Mouse (Mus musculus): ENCODE results near the gene Dusp1. TPM values are rescaled to one million over a fixed set of nuclear protein-coding genes. Genes with fewer than 3 reads are reported as not detected.

Gene Dusp1
- polyA plus RNA-seq, 1 experiment = 75.0 TPM

DNA sequence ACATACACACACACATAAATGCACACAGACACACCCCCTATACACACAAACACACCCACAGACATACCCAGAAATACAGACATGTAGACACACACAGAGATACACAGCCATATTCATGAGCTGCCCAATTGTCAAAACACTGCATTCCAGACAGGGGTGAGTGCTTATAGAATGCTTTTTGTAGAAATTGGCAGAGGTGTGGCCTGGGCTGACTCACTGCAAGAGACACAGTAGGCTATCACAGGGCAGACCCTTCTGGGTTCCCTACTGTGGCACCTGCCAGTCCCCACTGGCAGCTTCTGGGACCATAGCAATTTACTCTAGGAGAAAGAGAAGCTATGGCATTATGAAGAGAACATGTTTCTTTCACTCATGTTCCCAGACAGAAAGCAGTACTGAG is 37.6 kb downstream of the Dusp1 start:
- peak; percentile 13 for DNase-seq (ENCODE audit: low spot score)

DNA sequence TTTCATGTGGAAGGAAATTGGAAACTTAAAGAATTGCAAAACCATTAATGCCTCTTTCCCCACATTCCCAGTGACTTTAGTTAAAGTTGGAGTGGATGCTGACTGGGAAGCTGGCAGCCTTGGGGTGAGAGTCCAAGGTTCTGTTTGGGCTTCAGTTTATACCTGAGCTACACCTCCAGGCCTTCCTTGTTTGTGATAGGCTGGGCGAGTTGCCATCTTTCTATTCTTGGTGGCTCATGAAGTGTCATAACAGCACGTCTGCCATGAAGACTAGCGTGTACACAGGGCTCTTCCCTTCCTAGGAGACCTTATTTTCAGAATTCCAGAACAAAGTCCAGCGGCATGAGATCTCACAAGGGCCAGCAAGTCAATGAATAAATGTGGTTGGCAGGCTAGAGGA is 39.2 kb downstream of the Dusp1 start:
- DNase-seq (ENCODE audit: low spot score) = peak; percentile 15

DNA sequence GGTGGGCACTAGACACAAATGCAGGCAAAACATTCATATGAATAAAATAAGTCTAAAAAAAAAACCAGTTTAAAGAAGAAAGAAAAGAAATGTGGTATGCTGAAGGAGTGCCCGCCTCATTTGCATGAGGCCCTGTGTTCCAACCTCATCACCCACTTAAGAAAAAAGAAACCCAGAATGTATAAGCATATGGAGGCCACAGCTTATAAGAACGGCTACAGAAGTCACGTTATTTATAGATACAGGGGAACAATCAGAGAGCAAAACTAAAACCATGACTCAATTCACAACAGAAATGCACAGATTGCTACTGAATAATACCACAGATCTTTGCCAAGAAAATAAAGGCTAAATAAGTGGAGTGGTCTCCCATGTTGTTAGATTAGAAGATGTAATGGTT is 43.6 kb downstream of the Dusp1 start:
- DNase-seq (ENCODE audit: low spot score) = no peak

DNA sequence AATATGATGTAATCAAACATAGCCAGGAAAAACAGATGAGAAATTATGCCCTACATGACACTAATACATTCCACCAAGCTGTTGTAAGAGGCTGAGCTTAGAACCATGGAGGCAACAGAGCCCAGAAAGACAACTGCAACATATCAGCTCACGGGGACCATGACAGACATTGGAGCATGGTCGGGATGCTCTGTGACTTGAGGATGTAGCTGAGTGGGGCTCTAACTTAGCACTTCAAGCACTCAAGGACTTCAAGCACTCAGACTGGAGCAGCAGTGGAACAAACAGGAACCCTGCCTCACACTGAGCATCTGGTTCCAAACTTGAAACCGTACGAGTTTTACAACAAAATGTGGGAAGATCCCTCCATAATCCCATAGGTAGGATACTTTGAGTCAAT is 46.3 kb downstream of the Dusp1 start:
- peak; percentile 1 for DNase-seq (ENCODE audit: low spot score)

DNA sequence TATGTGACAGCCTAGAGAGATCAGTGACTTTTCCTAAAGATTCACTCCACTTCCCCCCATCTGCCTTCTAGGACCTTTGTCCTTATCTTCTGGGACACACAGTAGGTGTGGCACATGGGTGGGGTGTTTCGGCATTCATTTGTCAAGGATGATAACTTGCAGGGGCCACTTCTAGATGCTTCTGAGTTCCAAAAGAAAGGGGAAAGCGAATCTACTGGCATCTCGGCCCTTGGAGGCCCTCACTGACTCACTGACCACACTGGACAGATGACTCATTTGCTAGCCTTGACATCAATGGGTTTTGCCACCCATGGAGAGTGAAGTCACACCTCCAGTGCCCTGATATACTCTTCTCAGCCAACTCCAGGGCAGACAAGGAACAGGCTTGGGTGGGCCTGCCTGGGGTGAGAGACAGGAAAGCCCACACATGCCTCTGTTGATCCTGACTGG is 47.3 kb downstream of the Dusp1 start:
- DNase-seq (ENCODE audit: low spot score) = peak; percentile 14

DNA sequence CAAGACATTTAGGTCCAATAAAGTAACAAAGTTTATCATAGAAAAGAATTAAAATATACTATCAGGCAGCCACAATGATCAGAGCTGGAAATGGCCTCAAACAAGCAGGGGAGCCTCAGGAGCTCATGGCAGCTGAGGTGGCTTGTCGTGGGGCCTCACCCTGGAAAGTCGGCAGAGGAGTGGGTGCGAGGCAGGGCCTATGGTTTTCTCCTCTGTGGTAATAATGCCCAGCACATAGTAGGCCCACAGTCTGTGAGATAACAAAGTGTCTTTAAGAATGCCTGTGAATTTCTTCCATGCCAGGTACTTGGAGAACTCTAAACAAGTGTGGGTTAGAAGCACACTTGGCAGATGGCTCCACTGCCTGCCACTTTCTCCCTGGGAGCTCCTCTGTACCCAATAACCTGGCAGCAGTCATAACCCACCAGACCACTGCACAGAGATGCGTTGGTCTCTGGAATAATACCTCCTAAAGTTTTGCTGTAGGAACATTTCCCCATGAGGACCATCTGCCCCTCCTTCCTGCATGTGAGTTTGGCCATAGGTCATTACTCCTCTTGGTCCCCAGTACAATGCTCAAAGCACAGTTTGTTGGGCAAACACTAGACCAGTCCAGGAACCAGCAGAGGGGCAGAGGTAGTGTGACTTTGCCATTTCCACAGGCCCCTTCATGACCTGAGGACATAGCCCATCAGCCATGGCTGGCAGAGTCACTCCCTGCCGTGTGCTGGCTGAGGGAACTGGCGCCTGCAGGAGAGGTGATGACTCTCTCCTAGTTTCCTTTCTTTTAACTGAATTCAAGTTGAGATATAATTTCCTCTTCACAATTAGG is 48.3 kb downstream of the Dusp1 start:
- DNase-seq (ENCODE audit: low spot score) = no peak

DNA sequence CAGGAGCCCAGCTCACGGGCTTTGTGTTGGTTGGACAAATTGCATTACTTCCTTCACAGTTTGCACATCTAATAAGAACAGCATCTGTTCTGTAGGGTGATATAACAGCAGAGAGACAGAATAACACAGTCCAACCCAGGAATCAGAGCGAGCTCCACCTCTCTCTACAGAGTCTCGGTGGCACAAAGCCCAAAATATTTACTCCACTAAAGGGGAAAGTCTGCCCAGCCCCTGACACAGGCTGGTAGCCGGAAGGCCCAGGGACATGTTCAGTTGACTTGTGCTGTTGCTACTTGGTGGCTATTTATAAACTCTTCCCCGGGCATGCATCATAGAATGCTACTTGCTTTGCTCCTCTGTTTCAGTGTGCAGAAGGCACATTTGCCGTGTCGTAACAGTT is 49.0 kb downstream of the Dusp1 start:
- DNase-seq (ENCODE audit: low spot score) = no peak

DNA sequence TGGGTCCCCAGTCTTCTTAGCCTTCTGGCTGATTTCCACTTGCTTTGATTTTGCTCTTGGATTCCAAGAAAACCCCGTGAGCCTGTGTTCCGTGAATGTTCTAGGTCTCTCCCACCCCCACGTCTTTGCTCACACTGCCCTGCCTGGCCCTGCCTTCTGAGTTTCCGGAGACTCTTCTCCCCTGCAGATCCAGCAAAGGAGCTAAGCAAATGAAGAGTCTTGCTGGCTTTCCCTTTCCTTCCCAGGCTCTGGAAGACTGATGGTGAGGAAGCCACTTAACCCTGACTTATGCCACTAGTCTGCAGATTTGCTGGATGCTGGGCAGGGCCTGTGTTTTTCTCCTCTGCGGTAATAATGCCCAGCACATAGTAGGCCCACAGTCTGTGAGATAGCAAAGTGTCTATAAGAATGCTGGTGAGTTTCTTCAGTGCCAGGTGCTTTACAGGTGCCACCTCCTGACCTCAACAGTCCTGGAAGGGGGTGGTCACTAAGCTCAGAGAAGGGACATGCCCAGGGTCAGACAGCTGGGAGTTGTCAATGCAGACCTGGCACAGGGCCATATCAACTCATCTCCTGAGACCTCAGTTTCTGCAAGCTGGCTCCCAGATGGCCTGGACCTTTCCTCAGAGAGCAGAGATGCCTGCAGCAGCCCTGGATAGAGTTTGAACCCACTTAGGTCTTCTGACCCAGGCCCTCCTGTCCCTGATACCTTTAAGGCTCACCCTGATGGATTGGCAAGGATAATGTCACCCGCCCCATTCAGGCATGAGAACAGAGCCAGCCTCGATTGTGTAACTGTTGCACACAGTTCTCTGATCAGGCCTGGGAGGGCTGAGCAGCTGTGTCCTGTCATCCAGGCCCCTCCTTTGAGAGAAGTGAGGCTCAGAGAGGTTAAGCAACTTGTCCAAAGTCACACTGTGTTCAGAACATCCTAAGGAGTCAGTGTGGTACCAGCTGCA is 49.8 kb downstream of the Dusp1 start:
- no peak for DNase-seq (ENCODE audit: low spot score)

DNA sequence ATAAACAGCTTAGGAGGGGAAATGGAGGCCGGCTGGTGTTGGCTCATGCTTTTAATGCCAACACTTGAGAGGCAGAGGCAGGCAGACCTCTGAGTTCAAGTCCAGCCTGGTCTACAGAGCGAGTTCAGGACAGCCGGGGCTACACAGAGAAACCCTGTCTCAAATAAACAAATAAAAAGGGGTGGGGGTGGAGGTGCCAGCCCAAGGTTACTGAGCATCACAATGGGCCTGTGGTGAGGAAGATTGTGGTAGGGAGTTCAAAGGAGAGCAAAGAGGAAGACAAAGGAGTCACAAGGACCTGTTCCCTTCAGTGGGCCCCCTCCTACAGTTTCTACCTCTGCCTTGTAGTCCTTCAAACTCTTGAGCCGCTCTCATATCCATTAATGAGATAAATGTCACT is 50.7 kb downstream of the Dusp1 start:
- no peak for DNase-seq (ENCODE audit: low spot score)

DNA sequence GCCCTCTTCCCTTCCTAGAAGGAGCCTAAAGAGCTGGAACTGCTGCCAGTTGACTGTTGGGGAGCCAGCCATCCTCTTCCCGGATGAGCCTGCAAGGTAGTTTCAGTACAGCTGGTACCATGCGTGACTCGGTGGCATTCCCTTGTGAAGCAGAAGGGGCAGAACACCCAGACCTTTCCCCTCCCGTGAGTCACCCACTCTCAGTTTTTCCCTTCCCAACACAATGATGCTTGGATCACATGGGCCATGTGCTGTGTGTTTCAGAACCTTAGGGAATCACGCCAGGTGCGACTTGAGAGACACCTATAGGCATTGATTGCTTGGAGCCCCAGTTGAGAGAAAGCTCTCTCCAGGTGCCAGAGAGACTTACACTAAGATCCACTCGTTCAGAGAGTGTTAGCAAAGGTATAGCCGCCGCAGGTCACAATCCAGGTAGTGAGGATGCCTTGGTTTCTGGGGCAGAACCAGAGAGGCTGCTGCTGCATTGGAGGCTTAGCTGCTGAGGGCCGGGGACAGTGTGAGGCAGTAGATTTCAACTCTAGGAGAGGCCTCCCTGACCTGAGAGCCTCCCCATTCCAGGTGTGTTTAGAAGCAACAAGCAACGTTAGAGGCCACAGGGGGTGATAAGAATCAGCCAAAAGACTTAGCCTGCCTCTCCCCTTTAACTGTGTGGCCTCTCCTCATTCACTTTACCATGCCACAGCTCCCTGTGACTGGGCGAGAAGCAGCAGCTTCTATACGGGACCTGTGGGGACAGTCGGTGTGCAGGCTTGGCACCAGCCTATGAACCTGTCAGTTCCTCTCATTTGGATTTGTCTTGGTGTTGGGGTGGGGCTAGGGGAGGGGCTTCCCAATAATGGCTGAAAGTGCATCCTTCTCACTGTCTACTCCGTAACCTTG is 51.5 kb downstream of the Dusp1 start:
- DNase-seq (ENCODE audit: low spot score) = no peak

DNA sequence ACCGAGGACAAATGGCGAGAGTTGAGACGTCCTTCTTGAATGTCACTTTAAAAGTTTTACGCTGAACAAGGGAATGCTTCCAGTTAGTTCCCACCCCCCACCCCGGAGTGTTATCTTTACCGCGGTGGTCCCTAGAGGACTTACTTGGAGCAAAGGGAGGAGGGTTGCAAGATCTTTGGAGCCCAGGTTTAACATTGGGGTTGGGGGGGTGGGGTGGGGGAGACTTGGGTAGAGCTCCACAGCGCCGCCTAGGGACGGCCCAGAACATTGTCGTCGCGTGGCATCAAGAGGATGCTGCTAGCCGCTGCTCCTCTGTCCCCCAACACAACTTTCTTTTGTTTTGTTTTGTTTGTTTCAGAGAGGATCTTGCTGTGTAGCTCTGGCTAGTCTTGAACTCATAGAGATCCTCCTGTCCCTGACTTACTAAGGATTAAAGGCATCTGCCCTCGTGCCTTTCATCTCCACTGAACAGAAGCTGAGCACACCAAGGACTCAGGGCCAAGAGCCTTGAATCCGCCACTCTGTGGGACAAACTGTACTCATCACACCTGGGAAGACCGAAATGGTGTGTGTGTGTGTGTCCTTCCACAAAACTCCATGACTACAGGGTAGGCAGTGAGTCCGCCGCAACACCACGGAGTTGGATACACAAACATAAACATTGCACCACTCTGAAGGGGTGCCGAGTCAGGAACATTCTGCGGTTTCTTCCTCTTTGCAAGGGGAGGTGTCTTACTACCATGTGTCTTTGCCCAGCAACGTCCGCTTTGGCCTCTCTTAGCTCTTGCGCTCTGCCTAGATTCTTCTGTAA is 52.8 kb downstream of the Dusp1 start:
- no peak for DNase-seq (ENCODE audit: low spot score)

DNA sequence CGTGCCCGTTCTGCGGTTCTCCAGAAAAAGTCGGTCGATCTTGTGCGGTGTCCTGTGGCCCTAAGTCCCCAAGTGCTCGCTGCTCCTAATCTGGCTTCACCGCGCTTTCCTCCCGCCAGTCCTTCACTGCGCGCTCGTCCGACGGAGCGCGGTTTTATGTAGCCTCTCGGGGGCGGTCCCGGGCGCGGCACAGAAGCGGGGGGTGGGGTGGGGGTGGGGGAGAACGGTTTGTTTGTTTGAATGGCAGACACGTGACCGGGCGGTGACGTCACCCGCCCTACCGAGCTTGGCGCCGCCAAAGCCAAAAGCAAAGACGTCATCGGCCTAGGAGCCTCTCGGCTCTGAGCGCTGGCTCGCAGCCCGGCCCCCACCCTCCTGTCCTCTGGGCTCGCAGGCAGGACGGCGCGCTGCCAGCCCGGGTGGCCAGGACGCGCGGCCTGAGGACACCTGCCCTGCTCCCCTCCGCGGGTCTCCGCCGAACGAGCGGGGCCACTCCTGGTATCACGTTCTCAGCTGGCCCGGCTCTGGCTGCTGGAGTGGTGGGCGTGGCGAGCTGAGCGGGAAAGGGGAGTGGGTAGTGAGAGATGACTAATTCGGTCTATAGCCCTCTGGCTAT is 53.5 kb downstream of the Dusp1 start:
- DNase-seq (ENCODE audit: low spot score) = peak; percentile 96

DNA sequence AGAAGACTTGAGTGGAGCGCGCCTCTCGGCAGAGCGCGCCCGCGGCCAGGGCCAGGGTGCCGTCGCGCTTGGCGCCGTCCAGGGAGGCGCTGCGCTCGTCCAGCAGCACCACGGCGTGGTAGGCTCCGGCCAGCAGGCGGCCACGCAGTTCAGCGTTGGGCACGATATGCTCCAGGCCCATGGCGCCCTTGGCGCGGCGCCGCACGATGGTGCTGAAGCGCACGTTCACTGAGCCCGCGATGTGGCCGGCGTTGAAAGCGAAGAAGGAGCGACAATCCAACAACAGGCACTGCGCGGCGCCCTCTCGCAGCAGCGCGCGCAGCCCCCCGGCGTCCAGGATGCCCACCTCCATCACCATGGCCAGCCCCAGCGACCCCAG is 54.0 kb downstream of the Dusp1 start:
- DNase-seq (ENCODE audit: low spot score) = peak; percentile 94

DNA sequence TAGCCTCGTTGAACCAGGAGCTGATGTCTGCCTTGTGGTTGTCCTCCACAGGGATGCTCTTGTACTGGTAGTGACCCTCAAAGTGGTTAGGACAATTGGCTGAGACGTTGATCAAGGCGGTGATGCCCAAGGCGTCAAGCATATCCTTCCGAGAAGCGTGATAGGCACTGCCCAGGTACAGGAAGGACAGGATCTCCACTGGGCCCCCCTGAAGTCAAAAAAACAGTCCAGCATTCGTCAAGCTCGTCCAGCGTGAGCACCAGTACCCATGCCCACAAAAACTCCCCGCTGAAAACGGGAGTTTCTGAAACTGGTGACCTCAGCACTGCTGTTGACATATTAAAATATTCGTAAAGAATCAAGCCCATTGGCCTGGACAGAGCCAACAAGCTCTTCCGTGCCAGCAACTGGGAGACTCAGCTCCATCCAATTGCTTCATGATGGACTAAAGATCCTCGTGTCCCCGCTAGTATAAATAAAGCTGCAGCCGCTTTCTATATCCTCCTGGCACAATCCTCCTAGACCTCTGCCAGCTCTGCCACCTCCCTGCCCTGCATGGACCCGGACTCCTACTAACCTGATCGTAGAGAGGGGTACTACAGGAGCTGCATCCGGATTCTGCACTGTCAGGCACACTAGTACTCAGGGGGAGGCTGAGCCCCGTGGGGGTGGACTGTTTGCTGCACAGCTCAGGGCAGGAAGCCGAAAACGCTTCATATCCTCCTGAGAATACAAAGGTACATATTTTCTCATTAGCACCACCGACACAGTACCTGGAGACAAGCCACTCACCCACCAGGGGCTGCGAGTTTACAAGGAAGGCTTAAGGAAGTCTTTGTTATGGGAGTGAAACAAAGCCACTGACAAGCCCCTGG is 54.7 kb downstream of the Dusp1 start:
- DNase-seq (ENCODE audit: low spot score) = no peak

DNA sequence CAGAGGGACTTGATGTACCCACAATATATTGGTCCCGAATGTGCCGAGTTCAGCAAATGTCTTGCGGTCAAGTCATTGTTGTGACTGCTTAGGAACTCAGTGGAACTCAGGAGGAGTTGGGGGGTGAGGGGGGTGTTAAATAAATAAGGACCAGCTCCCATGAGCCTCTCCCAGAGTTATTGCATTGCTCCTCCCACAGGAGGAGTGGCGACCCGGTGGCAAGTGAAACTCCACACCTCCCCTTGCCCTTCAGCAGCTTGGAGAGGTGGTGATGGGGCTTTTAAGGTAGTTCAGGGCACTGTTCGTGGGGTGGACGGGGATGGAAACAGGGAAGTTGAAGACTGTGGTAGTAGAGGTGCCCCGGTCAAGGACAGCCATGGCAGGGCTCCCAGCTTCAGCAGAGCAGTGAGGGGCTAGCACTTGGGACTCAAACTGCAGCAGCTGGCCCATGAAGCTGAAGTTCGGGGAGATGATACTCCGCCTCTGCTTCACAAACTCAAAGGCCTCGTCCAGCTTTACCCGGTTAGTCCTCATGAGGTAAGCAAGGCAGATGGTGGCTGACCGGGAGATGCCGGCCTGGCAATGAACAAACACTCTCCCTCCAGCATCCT is 55.8 kb downstream of the Dusp1 start:
- DNase-seq (ENCODE audit: low spot score) = no peak

DNA sequence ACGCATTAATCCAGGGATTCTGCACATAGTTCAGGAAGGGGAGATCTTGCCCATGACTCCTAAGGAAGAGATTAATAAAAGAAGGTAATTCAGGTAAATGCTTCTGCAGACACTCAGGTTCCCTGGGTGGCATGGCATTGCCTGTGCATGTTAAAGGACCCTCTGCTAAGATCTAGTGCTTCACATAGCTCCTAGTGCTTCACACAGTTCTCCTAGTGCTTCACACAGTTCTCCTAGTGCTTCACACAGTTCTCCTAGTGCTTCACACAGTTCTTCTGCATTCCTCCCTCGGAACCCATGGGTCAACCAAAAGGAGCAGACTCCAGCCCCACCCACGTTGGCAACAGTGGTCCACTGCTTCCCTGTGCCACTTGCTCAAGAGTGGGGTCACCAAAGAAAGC is 56.7 kb downstream of the Dusp1 start:
- no peak for DNase-seq (ENCODE audit: low spot score)

DNA sequence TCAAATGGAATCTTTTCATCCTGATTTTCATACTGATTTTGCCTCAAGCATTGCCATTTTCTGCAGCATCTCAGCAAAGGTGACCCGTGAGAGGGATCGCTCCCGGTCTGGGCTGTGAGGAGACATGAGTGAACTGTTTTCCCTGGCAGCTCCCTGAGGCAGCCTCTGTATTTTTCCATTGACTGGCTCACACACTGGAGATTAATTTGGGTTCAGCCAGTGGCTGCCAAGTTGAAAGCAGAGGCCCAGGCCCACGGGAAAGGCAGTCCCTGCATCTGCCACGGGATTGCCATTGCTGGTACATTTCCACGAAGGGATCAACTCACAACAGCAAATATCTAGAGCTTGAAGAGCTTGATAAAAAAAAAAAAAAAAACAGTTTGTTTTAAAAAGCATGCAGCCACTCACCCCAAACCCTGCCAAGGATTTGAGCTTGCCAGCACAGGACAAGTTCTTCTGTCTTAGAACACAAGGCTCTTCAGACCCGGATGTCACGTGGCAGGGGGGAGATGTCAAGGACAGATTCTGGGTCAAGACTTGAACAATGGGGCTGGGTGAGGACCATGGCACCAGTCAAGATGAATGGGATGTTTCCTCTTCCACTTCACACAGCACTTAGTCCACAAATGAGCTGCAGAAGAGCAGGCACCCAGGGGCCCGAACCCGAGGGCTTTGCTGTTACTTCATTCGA is 57.8 kb downstream of the Dusp1 start:
- no peak for DNase-seq (ENCODE audit: low spot score)
